Mouse (Mus musculus) cerebellum, adult 9-11 months (tissue): Measurements from ENCODE around the gene Mettl6.

Experiments
- DNase-seq: peaks from one replicate; pipeline ENCODE4 v3.0.0; 2022

The Mettl6 gene

GRCm38 (mm10) chr14:31494975-31495455, at the start of gene Mettl6:
Mettl6 (minus strand) TSS chr14:31495040.
- DNase-seq, result peak; percentile 89

- no peak for DNase-seq
These were observed 49.1 kb upstream of the Mettl6 start for GRCm38 (mm10) chr14:31543885-31544442.

DNA sequence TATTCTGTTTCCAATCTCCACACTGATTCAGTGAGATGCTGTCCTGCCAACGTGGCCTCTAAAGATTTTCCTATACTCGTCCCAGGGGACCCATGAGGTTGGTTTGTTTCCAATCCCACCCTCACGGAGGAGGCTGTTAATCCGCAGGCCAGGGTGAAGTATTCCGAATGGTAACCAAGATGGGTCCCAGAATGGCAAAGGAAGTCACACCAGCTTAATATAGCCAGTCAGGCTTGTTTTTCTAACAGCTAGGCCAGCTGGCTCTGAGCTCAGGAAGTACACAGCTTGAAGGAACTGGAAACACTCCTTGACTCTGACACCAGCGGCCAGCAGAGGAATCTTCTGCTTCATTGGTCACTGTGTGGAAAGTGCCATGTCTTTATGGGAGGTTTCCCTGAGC, 42.5 kb upstream of the Mettl6 start:
- peak; percentile 82 for DNase-seq

GRCm38 (mm10) chr14:31532656-31533055, 37.8 kb upstream of the Mettl6 start:
- no peak for DNase-seq

GRCm38 (mm10) chr14:31531506-31532148, 36.8 kb upstream of the Mettl6 start:
- no peak for DNase-seq

- no peak for DNase-seq
These were observed 36.0 kb upstream of the Mettl6 start for GRCm38 (mm10) chr14:31530847-31531246.

- DNase-seq, result no peak
These were observed 30.4 kb upstream of the Mettl6 start for GRCm38 (mm10) chr14:31525040-31525810.

- no peak for DNase-seq
These were observed 26.5 kb upstream of the Mettl6 start for GRCm38 (mm10) chr14:31521318-31521717.

- no peak for DNase-seq
These were observed 24.3 kb upstream of the Mettl6 start for GRCm38 (mm10) chr14:31519165-31519564.

- DNase-seq, result no peak
These were observed 21.1 kb upstream of the Mettl6 start for GRCm38 (mm10) chr14:31515895-31516294.

DNA sequence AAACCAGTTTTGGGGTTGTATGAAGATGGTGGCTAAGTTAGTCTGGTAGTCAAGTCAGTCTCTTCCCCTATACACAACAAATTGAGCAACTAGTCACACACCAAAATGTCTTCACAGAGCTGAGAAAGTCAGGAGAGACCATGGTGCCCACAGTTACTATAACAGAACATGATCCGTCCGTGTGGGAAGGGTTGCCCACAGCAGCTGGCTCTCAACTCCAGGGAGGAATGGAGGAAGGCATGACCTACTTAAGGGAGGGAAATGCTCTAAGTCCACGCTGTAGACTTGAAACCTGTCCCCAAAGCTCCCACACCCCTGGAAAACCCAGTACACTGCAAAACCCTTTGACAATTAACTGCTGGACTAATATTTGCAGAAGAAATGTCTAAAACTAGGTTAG, 15.5 kb upstream of the Mettl6 start:
- no peak for DNase-seq

DNA sequence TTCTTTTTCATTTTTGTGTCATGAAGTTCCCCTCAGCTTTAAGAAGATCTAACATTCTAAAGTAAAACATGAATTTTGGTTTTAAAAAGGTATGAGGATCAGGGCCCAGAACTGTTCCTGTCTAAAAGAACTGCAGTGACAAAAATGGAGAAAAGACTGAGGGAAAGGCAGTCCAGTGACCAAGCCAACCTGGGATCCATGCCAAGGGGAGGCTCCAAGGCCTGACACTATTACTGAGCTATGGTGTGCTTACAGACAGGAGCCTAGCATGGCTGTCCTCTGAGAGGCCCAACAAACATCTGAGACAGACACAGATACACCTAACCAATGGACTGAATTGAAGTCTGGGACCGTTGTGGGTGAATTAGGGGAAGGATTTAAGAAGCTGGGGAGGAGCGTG, 15.1 kb upstream of the Mettl6 start:
- peak; percentile 30 for DNase-seq

DNA sequence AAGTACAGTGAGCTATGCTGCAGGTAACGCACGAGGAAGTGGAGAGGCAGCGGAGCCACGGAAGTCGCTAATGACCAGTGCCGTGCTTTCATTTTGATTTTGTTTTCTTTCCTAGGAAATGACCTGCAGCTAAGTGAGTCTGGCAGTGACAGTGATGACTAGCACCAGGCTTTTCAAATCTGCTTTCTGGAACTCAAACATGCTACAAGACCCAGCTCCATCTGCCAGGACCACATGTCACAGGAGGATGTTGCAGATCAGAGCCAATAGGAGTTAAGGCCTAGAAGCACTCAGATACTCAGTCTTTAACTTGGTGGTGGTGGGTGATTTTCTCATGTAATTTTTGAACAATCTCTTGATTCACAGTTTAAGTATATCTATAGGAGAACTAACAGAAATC, 11.6 kb upstream of the Mettl6 start:
- peak; percentile 82 for DNase-seq

DNA sequence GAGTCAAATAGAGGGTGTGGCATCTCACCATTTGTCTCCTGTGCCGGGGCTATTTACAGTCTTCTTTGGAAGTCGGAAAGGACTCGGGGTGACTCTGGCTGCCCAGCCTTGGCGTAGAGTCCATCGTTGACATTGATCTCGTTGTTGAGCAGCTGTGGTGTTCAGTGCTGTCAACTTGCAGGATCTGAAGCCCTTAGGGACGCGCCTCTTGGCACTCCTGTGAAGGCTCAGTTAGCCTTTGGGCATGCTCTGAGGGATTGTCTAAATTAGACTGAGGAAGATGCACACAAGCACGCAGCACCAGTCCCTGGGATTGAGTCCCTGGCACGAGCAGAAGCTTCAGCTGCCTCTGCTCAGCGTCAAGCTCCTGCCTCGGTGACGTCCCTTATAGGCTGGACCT, 8.6 kb upstream of the Mettl6 start:
- no peak for DNase-seq

DNA sequence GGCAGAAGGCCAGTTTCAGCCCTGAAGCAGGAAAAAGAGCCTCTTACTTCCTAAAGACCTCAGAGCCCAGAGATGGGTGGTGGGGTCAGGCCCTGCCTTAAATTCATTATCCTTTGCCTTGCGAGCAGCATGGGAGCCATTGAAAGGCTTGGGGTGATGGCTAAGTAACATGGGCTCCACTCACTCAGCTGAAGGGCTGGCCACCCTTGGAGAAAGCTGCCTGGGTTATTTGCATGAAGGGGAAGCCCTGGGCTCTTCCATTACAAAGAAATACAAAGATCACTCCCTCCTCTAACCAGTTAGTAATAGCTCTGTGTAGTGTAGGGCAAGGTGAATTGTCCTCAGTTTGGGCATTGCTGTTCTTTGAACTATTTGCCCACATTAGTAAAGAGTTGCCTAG, 4.7 kb upstream of the Mettl6 start:
- no peak for DNase-seq

DNA sequence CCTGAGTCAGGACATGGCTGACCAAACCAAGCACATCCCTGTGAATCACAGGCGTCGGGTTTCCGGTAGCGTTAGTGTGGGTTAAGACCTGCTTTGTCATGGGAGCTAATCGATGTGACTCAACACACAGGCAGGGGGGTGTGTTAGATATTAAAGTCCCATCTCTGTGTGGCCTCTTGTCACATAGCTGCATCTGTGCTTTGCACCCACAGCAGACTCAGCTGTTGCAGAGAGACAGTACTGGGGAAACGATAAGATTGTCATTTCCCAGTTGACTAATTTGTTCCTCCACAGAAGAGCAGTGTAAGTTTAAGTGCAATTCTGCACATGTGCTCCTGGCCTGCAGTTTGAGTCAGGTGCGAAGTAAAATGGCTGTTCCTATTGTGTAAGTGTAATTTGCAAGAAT, 1.4 kb upstream of the Mettl6 start:
- no peak for DNase-seq

DNA sequence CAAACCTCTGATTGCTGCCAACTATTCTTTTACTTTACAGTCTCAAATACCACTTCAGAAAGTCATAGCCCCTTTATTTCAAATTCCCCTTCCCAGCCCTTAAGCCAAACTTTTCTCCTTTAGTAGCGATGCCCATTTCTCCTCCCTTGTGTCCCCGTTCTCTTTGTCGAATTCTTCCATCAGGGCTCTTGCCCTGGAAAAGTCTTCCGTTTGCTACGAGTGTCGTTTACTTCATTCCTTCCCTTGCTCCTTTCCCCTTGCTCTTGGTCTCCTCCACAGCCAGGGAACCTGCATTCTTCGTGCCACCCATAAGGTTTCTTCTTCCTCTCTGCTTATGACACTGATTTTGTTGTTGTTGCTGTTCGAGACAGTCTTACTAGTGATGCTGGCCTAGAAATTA, 698 bp upstream of the Mettl6 start:
- DNase-seq, result no peak

DNA sequence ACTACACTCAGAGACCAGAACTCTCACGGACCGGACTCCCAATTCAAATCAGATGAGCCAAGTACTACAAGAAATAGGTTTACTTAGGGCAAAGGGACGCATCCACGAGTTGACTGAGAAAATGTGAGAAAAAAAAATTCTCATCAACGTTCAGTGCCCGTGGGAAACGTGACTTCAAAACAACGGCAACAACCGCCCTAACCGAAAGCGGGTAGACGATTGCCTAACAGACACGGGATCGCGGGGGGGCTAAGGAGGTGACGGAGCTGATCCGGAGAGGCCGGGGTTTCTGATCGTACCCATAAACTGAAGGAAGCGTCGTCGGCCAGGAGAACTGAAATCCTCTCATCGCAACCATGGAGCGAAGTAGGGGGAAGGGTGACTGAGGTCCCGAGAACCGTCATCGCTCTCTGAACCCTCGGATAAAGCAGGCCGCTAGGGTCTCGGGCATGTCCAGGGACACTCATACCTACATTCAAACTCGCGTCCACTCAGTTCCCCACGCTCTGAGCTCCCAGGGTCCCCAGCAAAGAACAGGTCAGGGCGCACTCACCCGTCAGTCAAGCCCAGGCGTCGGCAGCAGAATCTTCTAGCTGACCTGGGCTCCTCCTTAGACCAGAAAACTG, 378 bp downstream of the Mettl6 start, which contains the start of gene Eaf1:
TSS of gene Eaf1 (plus strand) at position 51 of the 626 bp plus-strand sequence.
- no peak for DNase-seq

DNA sequence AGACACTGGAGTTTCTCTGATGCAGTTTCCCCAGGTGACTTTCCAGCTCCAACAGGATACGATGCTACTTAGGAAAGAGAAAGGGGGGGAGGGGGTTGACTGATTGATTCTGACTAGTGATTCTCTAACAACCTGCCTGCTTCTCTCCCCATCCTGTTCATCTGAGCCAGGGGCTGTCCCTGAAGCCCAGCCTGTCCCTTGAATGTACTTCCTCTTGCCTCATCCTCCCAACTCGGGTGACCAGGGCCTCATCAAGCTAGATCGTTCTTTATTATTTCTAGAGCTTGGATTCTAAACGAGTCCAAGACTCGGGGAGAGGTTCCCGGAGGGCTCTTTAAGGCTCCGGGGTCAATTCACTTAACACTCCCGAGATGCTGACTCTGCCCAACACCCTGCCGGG, 939 bp downstream of the Mettl6 start:
- no peak for DNase-seq

GRCm38 (mm10) chr14:31488055-31488454, 6.8 kb downstream of the Mettl6 start:
- no peak for DNase-seq

GRCm38 (mm10) chr14:31486465-31486864, 8.4 kb downstream of the Mettl6 start:
- DNase-seq, result no peak

GRCm38 (mm10) chr14:31482417-31482816, 12.4 kb downstream of the Mettl6 start:
- no peak for DNase-seq

- DNase-seq, result no peak
These were observed 21.5 kb downstream of the Mettl6 start for GRCm38 (mm10) chr14:31473297-31473696.
